22 mouse cellular contexts compared by ENCODE assay signal in the genomic region with DNA sequence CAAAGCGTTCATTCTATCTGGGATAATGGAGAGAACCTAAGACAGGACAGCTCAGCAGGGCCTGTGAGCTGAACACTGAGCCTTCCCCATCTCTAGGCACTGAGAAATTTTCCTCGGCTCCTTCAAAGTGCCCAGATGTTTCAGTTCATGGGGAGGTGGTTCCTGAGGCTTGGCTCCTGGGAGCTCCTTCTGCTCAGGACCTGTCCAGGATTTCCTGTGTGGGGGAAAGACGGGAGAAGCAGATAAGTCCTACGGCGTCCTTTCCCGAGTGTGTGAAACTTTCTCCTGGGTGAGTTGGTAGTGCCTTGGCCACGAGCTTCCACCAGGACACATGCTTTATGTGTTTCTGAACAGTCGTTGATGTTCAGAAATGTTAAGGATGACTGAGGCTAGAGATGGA. TPM values are rescaled to one million over a fixed set of nuclear protein-coding genes. Genes with fewer than 3 reads are reported as not detected.
A peak's percentile ranks its signal among the peaks of the same experiment; 100 is the strongest.
DNase-seq lines count a peak whose midpoint lies in the region; ATAC-seq and TF ChIP-seq lines count a peak whose summit lies in the region.
"Had no signal": no experiment of that assay in that cellular context is flagged by ENCODE, and none has a peak within 500 bp of the region (broad histone marks: within the 10 kb centered on the region; RNA-seq: fewer than 3 reads in every experiment).

No protein-coding gene starts in this region.

- no peak overlapping the region for H3K4me3 ChIP-seq in heart, adult 2 months
- H3K4me3 ChIP-seq in heart, embryonic 12.5 days: no peak overlapping the region
- H3K4me3 ChIP-seq in kidney, adult 2 months (ENCODE audit: insufficient read depth, low read depth, low read length): no peak overlapping the region
- no peak overlapping the region for H3K4me3 ChIP-seq in brown adipose tissue, adult 24 weeks (ENCODE audit: insufficient read depth, low read depth, low read length)

- intact Hi-C loops in heart, postnatal 10 days (cut with DNase I): no loop called here
- intact Hi-C loops in heart, adult 2 months (cut with DNase I): no loop called here

- H3K9ac ChIP-seq in heart, adult 2 months (ENCODE audit: low read depth, low read length): no peak overlapping the region
- no peak overlapping the region for H3K9ac ChIP-seq in heart, embryonic 12.5 days

- no peak for TF ChIP-seq EP300 in heart, adult 2 months (IDR thresholded peaks at IDR 0.05; ENCODE audit: insufficient read depth, low read depth, low read length)

- DNase-seq in heart, adult 11 months: peak; percentile 93
- DNase-seq in heart, postnatal 10 days: no peak
- no peak for DNase-seq in heart, adult 2 months
- DNase-seq in kidney, adult 2 months: no peak
- DNase-seq in kidney, adult 11 months: no peak
- no peak for DNase-seq in lung, postnatal 36 days
- DNase-seq: adrenal gland, adult 2 months; adrenal gland, adult 8-10 months; adrenal gland, postnatal 10 days; adrenal gland, postnatal 14 days; adrenal gland, postnatal 25 days; B cell, adult 2 months; cerebellum, adult 11 months; cerebellum, adult 11-12 months; cerebellum, adult 18-20 months had no signal

- H3K9me3 ChIP-seq in heart, embryonic 12.5 days (replicated peaks): no peaks in the 10 kb centered on the region; the same call in 1 of the 2 replicates
- H3K9me3 ChIP-seq: G1E had no signal

- H3K36me3 ChIP-seq in heart, adult 2 months (ENCODE audit: control insufficient read depth, insufficient read depth, low read length): peaks cover 3% of the 10 kb centered on the region; the same call in 1 of the 2 replicates
- H3K36me3 ChIP-seq in heart, embryonic 12.5 days: no peaks in the 10 kb centered on the region
- no peaks in the 10 kb centered on the region for H3K36me3 ChIP-seq in kidney, adult 2 months (ENCODE audit: control insufficient read depth, insufficient read depth, low read length)
- H3K36me3 ChIP-seq: G1E had no signal

- no peak overlapping the region for H3K4me2 ChIP-seq in heart, embryonic 12.5 days

- no peak for ATAC-seq in heart, embryonic 12.5 days (ENCODE audit: insufficient number of reproducible peaks, low FRiP score)
- ATAC-seq: activated CD4-positive, CD25-positive, alpha-beta regulatory T cell, adult 4 months; CD4-positive, CD25-positive, alpha-beta regulatory T cell, adult 4 months; Patski had no signal

- H3K27me3 ChIP-seq in heart, adult 2 months (ENCODE audit: control insufficient read depth, insufficient read depth, low read length): no peaks in the 10 kb centered on the region
- H3K27me3 ChIP-seq in heart, embryonic 12.5 days (replicated peaks): no peaks in the 10 kb centered on the region
- H3K27me3 ChIP-seq in kidney, adult 2 months (replicated peaks; ENCODE audit: control insufficient read depth, insufficient read depth, low read length): no peaks in the 10 kb centered on the region
- H3K27me3 ChIP-seq: CH12.LX, Patski had no signal

- WGBS in heart, adult 2 months: 42% methylated on average over 8 of the region's 8 CpGs
- 58% methylated on average over 8 of the region's 8 CpGs for WGBS in heart, embryonic 12.5 days
- WGBS in kidney, adult 2 months: 75% methylated on average over 8 of the region's 8 CpGs

- TF ChIP-seq POLR2A in heart, adult 2 months (IDR thresholded peaks at IDR 0.05; ENCODE audit: insufficient read depth, low read depth, low read length): no peak
- no peak for TF ChIP-seq POLR2A in kidney, adult 2 months (IDR thresholded peaks at IDR 0.05; ENCODE audit: low read depth, low read length)

- peaks cover 27% of the 10 kb centered on the region for H3K4me1 ChIP-seq in heart, adult 2 months (ENCODE audit: control insufficient read depth, insufficient read depth, low read length)
- peaks cover 21% of the 10 kb centered on the region for H3K4me1 ChIP-seq in heart, embryonic 12.5 days (replicated peaks)
- H3K4me1 ChIP-seq in kidney, adult 2 months (ENCODE audit: control insufficient read depth, insufficient read depth, low read length): peaks cover 16% of the 10 kb centered on the region
- peaks cover 27% of the 10 kb centered on the region; the same call in 1 of the 2 replicates for H3K4me1 ChIP-seq in brown adipose tissue, adult 24 weeks (ENCODE audit: control insufficient read depth, insufficient read depth, insufficient read length, low read length)

- H3K79me2 ChIP-seq in heart, adult 2 months (replicated peaks; ENCODE audit: control insufficient read depth, insufficient read depth, low read length): no peaks in the 10 kb centered on the region

- no peak for TF ChIP-seq CTCF in heart, adult 2 months (IDR thresholded peaks at IDR 0.05)
- TF ChIP-seq CTCF in kidney, adult 2 months (conservative IDR thresholded peaks at IDR 0.05; ENCODE audit: insufficient read depth, insufficient read length, low read depth, low read length): no peak

- H3K27ac ChIP-seq in heart, adult 2 months: peak overlapping the region; percentile 38; the same call in 1 of the 2 replicates
- H3K27ac ChIP-seq in heart, embryonic 12.5 days (ENCODE audit: poor library complexity, severe bottlenecking): no peak overlapping the region
- H3K27ac ChIP-seq in kidney, adult 2 months (ENCODE audit: insufficient read depth, low read depth, low read length): 0 out of 2 replicates have a peak overlapping the region, but pooled peaks have one; percentile 0
- H3K27ac ChIP-seq in brown adipose tissue, adult 24 weeks (replicated peaks; ENCODE audit: low read depth, low read length): peak overlapping the region; percentile 61

RNA-seq across cellular contexts. Expression of gene Smtn, which starts 29.9 kb away (rescaled TPM):
- 100 to 1,000 TPM; 210 to 215 TPM for total RNA-seq in heart, postnatal 10 days (2021)
- 100 to 1,000 TPM; 137 to 154 TPM for total RNA-seq in heart, adult 2 months (2021)
- polyA plus RNA-seq in heart, adult 2 months (2012; rRNA removed): 159 and 167 TPM in 2 replicates
- polyA plus RNA-seq in heart, embryonic 12.5 days (2016; fragmentation: Nextera tagmentation; extraction: Ambion mirVana): 94.7 and 95.3 TPM in 2 replicates
- 52.3 and 57.2 TPM in 2 replicates for polyA plus RNA-seq in kidney, adult 2 months (2012; rRNA removed)
- 12.2 and 21.8 TPM in 2 replicates for polyA plus RNA-seq in brown adipose tissue, adult 24 weeks (2012; ENCODE audit: insufficient read depth, insufficient read length, missing spikeins)
- total RNA-seq: G1E had no signal
- polyA plus RNA-seq: G1E had no signal

RNA-seq across cellular contexts. Expression of gene Selenom, which starts 55.8 kb away (rescaled TPM):
- 10 to 100 TPM; 57.2 to 57.3 TPM for total RNA-seq in heart, postnatal 10 days (2021)
- 10 to 100 TPM; 41.7 to 42.8 TPM for total RNA-seq in heart, adult 2 months (2021)
- 67.8 and 78.3 TPM in 2 replicates for polyA plus RNA-seq in heart, adult 2 months (2012; rRNA removed)
- polyA plus RNA-seq in heart, embryonic 12.5 days (2016; fragmentation: Nextera tagmentation; extraction: Ambion mirVana): 125 and 129 TPM in 2 replicates
- 136 and 163 TPM in 2 replicates for polyA plus RNA-seq in kidney, adult 2 months (2012; rRNA removed)
- 15.9 and 19.1 TPM in 2 replicates for polyA plus RNA-seq in brown adipose tissue, adult 24 weeks (2012; ENCODE audit: insufficient read depth, insufficient read length, missing spikeins)
- total RNA-seq: G1E had no signal
- polyA plus RNA-seq: G1E had no signal
